Mouse (Mus musculus) hindlimb bud, embryonic 11.5 days (tissue): ENCODE measurements around the gene Gm20716.
A peak's percentile ranks its signal among the peaks of the same experiment; 100 is the strongest.
"Not testable (repeated sequence)": the region's sequence is repeated elsewhere in the genome, so short reads cannot be mapped to it uniquely, and the experiment has no call there.

Source experiments
- DNase-seq: peaks from one replicate; pipeline ENCODE4 v3.0.0-alpha.2; 2012; ENCODE audit warnings: low read depth, low spot score; ENCODE audit errors: extremely low spot score

Gm20716 gene

DNA sequence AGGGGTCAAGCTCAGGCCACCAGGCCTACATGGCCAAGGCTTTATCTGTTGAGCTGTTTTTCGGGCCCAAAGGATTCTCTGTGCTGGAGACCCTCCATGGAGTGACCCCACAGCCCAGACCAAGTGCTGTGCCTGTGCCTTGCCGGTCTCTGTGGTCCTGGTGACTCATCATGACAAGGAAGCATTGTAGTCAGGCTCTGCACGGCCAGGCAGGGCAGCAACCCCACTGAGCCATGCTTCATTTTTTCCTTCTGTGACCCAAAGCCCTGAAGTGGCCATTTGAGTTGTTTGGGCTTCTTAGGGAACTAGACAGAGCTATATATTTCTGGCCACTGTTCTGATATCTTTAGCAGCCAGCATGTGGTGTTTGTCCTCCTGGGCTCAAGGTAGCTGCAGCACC is 62.4 kb downstream of the Gm20716 start:
- DNase-seq, result no peak

DNA sequence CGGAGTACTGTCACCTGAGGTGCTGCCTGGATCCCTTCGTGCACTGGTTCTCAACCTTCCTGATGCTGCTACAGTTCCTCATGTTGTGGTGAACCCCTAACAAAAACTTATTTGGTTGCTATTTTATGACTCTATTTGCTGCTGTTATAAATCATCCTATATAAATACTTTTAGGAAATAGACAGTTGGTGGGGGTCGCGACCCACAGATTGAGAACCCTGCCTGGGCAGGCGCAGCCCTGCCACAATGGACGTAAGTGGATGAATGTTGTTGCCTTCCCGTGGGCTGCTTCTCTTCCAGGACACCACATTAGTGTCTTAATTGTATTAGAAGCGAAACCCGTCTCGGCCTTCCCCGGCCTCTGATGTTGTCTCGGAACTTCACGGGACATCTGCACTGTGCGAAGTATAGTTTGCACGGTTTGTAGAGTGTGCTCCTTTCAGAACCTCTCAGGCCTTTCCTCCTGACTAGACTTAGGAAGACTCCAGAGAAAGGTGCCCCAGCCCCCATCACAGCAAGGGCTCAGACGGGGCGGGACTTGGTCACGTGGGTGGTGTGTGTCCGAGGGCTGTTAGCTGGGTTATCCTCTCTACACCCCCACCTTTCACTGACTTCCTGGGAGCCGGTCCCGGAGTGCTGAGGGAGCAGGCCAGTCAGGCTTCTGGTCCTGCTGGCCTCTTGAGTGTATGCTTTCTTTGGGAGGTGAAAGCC is 63.3 kb downstream of the Gm20716 start:
- DNase-seq, result no peak

DNA sequence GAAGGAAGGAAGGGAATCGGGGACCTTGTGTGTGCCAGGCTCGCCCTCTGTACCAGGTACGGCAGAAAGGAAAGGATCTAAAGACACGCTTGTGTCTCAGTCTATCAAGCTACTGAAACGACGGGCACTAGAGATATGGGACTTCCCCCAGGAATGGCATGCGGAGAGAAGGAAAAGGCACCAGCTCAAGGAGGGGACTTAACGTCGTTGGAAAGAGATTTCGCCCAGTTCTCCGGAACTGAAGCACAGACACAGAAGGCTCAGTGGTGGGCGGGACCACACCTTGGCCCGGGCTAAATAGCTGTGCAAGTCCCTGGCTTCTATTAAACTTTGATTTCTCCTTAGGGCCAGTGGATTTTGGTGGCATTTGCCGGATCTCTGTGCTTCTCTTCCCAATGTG is 68.2 kb downstream of the Gm20716 start:
- DNase-seq, result no peak

DNA sequence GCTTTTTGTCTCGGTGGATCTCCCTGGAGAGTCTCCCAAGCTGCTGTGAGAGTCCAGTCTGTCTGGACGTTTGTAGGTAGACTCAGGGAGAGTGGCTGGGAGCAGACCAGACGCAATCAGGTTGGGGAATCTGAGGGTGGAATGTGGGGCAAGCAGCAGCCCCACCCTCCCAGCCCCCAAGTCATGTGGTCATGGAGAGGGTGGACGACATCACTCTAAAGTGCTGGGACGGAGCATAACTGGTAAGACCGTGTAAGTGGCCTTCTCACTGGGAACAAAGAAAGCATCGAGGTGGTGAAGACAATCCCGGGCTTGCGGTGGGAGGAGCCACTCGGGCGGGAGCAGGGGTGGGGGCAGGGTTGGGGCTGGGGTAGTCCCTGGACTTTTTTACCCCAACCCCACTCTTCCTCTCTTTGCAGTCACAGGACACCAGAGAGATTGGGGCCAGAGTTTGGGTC is 68.6 kb downstream of the Gm20716 start:
- DNase-seq, result no peak

DNA sequence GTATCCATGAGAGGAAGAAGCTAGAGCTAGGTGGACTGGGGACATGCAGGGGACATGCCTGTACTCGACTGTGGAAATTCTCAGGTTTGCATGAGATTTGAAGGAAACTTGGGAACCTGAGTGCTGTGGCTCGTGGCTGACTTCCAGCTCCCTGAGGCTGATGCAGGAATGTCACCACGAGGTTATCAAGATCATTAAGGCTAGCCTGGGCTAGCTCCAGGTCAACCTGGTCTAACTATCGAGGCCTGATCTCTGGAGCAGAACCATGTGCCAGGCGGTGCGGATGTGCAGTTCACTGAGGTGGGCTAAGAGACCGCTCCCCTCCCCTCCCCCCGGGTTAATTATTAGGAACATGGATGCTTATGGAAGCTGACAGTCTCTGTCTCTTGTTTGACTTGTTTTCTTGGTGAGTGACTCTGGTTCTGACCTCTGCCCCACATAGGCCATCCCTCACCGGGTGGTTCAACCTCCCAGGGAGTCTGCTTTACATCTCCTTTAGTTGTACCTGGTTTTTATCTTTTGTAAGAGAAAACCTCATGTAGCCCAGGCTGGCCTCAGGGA is 69.7 kb downstream of the Gm20716 start:
- no peak for DNase-seq

DNA sequence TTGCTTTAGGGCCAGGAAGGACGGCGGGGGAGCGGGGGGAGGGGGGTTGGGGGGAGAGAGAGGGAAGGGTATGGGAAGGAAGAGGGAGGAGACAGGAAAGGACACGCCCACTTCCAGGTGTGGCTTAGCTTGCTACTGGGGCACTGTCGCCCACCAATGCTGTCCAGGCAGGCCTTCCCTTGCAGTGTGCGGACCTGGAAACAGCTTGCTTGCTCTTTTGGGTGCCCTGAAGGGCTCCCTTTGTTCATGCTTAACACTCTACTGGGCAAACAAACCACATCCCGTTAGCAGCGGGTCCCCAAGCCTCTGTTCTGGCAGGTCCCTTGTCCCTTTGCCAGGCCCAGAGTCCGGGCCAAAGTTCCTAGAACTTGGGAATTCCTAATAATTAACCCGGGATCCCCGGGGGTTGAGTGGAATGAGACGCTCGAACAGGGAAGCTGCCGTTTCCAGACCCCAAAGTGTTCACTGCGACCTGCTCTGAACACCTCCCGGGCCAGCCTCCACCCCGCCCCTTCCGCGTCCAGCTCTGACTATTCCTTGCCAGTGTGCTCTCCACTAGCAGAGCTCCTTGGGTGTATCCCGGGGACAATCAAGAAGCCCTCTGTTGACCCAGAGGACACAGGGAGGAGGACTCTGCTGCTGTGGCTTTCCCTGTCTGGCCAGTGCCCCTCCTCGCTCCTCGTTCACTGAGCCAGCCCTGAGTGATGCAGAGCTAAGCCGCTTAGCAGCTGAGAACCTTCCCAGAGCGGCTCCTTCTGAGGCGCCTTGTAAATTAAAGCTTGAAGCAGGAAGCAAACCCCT is 71.1 kb downstream of the Gm20716 start:
- DNase-seq, result no peak

DNA sequence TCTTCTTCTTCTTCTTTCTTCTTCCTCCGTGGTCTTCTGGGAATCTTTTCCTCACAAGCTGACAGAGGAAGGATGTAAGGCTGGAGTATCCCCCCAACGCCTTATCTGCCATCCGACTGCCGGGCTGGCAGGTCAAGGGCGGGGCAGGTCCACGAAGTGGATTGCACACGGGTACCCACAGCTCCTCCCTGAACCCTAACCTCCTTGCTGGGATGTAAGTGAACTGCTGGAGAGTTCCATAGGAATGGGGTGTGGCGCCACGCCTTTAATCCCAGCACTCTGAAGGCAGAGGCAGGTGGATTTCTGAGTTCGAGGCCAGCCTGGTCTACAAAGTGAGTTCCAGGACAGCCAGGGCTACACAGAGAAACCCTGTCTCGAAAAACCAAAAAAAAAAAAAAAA is 72.2 kb downstream of the Gm20716 start:
- DNase-seq, result not testable (repeated sequence)

DNA sequence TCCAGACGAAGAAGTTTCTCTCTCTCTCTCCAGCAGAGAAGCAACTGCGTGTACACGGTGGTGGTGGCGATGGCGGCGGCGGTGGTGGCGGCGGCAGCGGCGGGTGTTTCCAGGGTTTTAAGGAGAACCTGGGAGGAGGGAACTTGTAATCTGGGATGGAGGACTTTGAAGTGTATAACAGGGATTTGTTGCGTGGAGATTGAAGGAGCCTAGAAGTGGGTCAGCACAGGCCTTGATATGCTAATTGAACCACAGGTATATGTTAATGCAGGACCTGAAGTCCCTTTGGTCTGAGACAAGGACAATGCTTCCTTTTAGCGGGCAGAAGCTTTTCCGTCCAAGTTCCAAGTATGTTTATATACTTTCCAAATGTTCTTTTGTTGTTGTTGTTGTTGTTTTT is 73.8 kb downstream of the Gm20716 start:
- no peak for DNase-seq

DNA sequence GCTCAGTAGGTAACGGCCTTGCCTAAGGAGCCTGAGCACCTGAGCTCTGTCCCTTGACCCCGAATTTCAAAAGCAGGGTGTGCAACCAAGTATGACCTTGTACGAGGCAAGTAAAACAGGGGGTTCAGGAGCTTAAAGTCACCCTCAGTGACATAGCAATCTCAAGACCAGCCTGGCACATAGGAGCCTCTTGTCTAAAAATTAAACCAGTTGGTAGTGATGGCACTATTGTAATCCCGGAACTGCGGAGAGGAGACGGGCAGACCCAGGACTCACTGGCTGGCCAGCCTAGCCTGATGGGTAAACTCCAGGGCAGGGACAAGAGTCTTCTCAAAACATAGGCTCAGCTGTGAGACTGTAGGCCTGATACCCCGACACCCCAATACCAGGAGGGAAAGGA is 74.5 kb downstream of the Gm20716 start:
- no peak for DNase-seq

DNA sequence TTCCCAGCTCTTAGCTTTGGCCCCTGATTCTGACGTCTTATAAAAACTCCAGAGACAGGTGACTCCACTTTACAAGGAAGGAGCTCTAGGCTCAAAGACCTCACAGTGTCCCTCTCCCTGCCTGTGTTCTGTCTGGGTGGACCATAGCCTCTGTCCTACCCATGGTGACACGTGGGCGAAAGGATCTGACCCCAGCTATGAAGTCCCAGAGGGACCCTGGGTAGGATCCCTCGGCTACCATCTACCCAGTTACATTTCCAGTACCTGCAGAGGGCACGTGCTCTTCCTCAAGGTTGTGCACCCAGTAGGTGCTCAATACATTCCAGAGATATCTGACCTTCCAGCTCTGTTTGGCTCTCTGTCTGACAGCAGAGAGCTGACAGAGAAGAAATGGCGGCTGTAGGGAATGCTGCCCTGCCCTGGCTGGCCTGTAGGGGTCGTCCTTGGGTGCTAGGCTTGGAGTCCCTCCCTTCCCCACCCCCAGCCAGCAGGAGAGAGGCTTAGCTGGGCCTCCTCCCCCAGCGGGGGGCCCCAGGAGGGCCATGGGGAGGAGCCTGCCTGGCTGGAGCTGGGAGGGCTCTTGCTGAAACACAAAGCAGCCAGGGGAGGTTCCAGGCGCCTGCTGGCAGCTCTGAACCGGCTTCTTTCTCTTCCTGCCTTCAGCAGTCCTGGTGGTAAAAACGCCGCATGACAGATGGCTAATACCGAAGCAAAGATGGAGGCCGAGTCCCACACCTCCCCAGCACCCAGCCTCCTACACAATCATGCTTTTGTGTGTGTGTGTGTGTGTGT is 75.9 kb downstream of the Gm20716 start:
- DNase-seq, result peak; percentile 89

DNA sequence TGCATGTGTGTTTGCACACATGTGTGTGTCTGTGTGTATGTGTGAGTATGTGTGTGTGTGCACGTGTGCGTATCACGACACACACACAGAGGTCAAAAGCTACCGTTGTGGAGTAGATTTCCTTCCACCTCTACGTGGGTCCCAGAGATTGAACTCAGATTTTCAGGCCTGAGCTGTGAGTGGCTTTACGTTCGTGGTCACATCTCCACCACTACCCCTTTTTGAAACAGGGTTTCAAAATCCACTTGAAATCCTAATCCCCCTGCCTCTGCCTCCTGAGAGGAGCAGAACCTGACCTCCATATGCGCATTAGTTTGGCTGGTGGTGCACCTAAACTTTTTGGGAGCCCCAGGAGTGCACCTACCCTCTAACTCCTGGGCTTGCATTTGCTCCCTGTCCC is 80.9 kb downstream of the Gm20716 start:
- no peak for DNase-seq

DNA sequence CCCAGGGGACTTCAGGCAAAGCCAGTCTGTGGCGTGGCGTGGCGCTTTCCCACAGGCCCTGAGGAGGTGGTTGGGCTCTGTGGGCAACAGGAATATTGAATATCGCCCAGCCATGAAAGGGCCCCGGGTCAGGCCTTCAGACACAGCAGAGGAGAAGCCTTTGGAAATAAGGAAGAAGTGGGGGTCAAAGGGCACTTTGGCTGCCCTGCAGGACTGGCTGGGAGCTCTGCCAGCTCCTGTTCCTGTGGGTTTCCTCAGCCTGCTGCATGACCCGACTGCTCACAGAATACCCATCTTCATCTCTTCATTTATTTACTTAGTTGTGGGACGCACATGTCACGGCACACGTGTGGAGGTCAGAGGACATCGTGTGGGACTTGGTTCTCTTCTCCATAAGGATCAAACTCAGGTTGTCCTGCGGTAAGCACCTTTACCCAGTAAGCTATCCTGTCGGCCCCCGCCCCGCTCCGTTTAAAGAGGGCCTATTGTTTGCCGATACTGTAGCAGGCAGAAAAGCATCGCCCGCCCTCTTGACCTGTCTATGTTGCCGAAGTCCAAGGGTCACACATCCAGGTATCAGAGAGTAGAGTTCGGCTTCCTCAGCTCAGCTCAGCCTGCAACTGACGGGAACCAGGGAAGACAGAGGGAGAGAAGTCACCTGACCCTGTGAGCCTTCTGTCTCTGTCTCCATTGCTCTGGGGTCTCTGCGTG is 82.3 kb downstream of the Gm20716 start:
- DNase-seq, result no peak

DNA sequence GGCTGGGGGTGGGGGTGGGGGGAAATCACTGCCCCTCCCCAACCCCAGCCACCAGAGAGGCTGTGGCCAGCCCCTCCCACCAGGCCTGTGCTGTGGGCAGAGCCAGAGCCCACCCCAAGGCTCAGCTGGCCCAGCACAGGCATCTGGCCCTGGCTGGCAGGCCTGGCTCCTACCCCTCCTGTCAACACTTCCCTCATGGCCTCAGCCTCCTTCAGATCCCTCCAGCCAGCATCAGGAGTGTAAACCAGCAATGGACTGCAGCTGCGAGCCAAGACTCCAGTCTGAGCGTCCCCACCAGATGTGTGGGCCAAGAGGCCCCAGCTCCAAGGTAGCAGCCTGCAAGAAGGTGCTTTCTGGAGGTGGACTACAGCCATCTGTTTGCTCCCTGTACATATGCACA is 84.7 kb downstream of the Gm20716 start:
- DNase-seq, result no peak

DNA sequence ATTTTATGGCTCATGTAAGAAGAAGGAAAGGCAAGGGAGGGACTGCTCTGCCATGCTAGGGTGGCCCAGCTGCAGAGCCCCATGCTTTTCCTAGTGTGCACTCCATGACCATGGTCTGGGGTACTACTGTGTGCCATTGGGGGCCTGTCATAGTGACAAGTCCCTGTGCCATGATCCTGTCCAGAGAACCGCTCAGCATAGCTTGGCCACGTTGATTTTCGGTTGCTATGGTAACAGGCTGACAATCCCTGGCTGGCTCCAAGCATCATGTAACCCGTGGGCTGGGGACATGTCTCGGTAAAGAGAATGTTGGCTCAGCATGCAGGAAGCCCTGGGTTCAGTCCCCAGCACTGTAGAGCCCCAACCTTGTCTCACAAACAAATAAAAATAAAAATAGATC is 86.4 kb downstream of the Gm20716 start:
- no peak for DNase-seq

DNA sequence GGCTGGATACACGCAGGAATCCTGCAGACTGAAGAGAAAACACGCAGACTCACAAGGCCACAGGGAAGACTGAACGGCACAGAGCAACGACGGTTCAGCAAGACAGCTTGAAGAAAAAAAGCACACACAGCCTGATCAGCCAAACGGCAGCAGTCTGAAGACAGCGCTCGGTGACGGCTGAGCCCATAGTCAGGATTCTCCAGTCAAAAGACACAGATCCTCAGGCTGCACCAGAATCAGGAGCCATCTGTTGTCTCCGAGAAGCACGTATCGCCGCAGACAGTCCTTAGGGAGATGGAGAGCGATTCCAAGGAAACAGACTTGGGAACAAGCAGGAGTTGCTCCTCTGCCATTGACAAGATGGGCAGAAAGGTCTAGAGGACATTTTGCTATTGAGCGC is 93.0 kb downstream of the Gm20716 start:
- DNase-seq, result no peak
